Mouse (Mus musculus): ENCODE data around the gene Acoxl. TPM values are rescaled to one million over a fixed set of nuclear protein-coding genes. Genes with fewer than 3 reads are reported as not detected.

Gene Acoxl
- not detected for total RNA-seq (2021)

- no peak for DNase-seq
- intact Hi-C loops (cut with DNase I): no loop called here
These were observed at the start of gene Acoxl for GRCm38 (mm10) chr2:127838576-127838975. Gene Acoxl, plus strand, starts transcription at chr2:127838876.

GRCm38 (mm10) chr2:127789138-127789537 is 49.5 kb upstream of the Acoxl start:
- no peak for DNase-seq
- intact Hi-C loops (cut with DNase I): no loop called here

- intact Hi-C loops (cut with DNase I): no loop called here
- DNase-seq: no peak
These were observed 48.9 kb upstream of the Acoxl start for GRCm38 (mm10) chr2:127789651-127790270.

GRCm38 (mm10) chr2:127791919-127792603 is 46.6 kb upstream of the Acoxl start, which contains the start of gene Mtln:
Gene Mtln, minus strand, starts transcription at chr2:127792488.
- intact Hi-C loops (cut with DNase I): no loop called here

GRCm38 (mm10) chr2:127831401-127832102 is 7.1 kb upstream of the Acoxl start, which contains the start of gene Bub1:
Gene Bub1, minus strand, starts transcription at chr2:127831865.
- DNase-seq: peak; percentile 98
- intact Hi-C loops (cut with DNase I): no loop called here

More at GRCm38 (mm10) chr2:127791919-127792603, 46.6 kb upstream of the Acoxl start, which contains the start of gene Mtln:
- peak; percentile 92 for DNase-seq

GRCm38 (mm10) chr2:127832103-127832832 is 6.4 kb upstream of the Acoxl start:
- intact Hi-C loops (cut with DNase I): no loop called here
- no peak for DNase-seq

- intact Hi-C loops (cut with DNase I): no loop called here
- no peak for DNase-seq
These were observed 5.9 kb upstream of the Acoxl start for GRCm38 (mm10) chr2:127832833-127833190.

GRCm38 (mm10) chr2:127839425-127839824 is 749 bp downstream of the Acoxl start:
- no peak for DNase-seq
- intact Hi-C loops (cut with DNase I): no loop called here

GRCm38 (mm10) chr2:127841402-127841801 is 2.7 kb downstream of the Acoxl start:
- DNase-seq: no peak
- intact Hi-C loops (cut with DNase I): loop anchor here (10.0 kb wide), 1 partner anchor 227 kb away; no protein-coding TSS in a partner anchor

GRCm38 (mm10) chr2:127842421-127842820 is 3.7 kb downstream of the Acoxl start:
- intact Hi-C loops (cut with DNase I): loop anchor here (10.0 kb wide), 1 partner anchor 228 kb away; no protein-coding TSS in a partner anchor
- DNase-seq: no peak

GRCm38 (mm10) chr2:127845346-127845982 is 6.8 kb downstream of the Acoxl start:
- intact Hi-C loops (cut with DNase I): loop anchor here (10.0 kb wide), 1 partner anchor 231 kb away; no protein-coding TSS in a partner anchor
- DNase-seq: no peak

GRCm38 (mm10) chr2:127846008-127846407 is 7.3 kb downstream of the Acoxl start:
- intact Hi-C loops (cut with DNase I): loop anchor here (10.0 kb wide), 1 partner anchor 231 kb away; no protein-coding TSS in a partner anchor
- no peak for DNase-seq

GRCm38 (mm10) chr2:127846571-127846970 is 7.9 kb downstream of the Acoxl start:
- no peak for DNase-seq
- intact Hi-C loops (cut with DNase I): loop anchor here (10.0 kb wide), 1 partner anchor 232 kb away; no protein-coding TSS in a partner anchor

- DNase-seq: no peak
- intact Hi-C loops (cut with DNase I): no loop called here
These were observed 11.7 kb downstream of the Acoxl start for GRCm38 (mm10) chr2:127850371-127850770.

GRCm38 (mm10) chr2:127854332-127854991 is 15.8 kb downstream of the Acoxl start:
- peak; percentile 96 for DNase-seq
- intact Hi-C loops (cut with DNase I): no loop called here

GRCm38 (mm10) chr2:127864381-127864780 is 25.7 kb downstream of the Acoxl start:
- DNase-seq: no peak
- intact Hi-C loops (cut with DNase I): no loop called here

- DNase-seq: no peak
These were observed 42.4 kb downstream of the Acoxl start for GRCm38 (mm10) chr2:127881063-127881462.

GRCm38 (mm10) chr2:127889432-127889831 is 50.8 kb downstream of the Acoxl start:
- intact Hi-C loops (cut with DNase I): loop anchor here (2.0 to 5.0 kb wide), 2 partner anchors 507 to 683 kb away; no protein-coding TSS in a partner anchor
- DNase-seq: peak; percentile 84

More at GRCm38 (mm10) chr2:127881063-127881462, 42.4 kb downstream of the Acoxl start:
- intact Hi-C loops (cut with DNase I): no loop called here

- intact Hi-C loops (cut with DNase I): loop anchor here (2.0 to 5.0 kb wide), 3 partner anchors 232 to 682 kb away; no protein-coding TSS in a partner anchor
- no peak for DNase-seq
These were observed 51.3 kb downstream of the Acoxl start for GRCm38 (mm10) chr2:127889979-127890378.
